Mouse (Mus musculus) neural tube, embryonic 12.5 days (tissue): ENCODE data around the gene Gm20431. TPM values are rescaled to one million over a fixed set of nuclear protein-coding genes. Genes with fewer than 3 reads are reported as not detected.
A peak's percentile ranks its signal among the peaks of the same experiment; 100 is the strongest.
"Not testable (repeated sequence)": the region's sequence is repeated elsewhere in the genome, so short reads cannot be mapped to it uniquely, and the experiment has no call there.

Experiments
- ATAC-seq: fragments of 200-750 bp; cut with Nextera tagmentation; 2 replicates; pipeline ENCODE4 v1.8.0; 2017; ENCODE audit warnings: low read depth, mild to moderate bottlenecking, moderate TSS enrichment, moderate library complexity; ENCODE audit not compliant: low FRiP score
- H3K27ac ChIP-seq: fragments of 300-500 bp; sonication (generic); 2 replicates; pipeline ENCODE4 v1.5.1; 2016
- H3K27me3 ChIP-seq: fragments of 300-500 bp; sonication (generic); replicated peaks from 2 replicates; pipeline ENCODE4 v1.6.1; 2016; ENCODE audit warnings: mild to moderate bottlenecking
- H3K36me3 ChIP-seq: fragments of 300-500 bp; sonication (generic); 2 replicates; pipeline ENCODE4 v1.6.1; 2016; ENCODE audit warnings: mild to moderate bottlenecking
- H3K4me1 ChIP-seq: fragments of 300-500 bp; sonication (generic); 2 replicates; pipeline ENCODE4 v1.6.1; 2016
- H3K4me2 ChIP-seq: fragments of 300-500 bp; sonication (generic); replicated peaks from 2 replicates; pipeline ENCODE4 v1.6.1; 2016; ENCODE audit warnings: mild to moderate bottlenecking
- H3K4me3 ChIP-seq: fragments of 300-500 bp; sonication (generic); 2 replicates; pipeline ENCODE4 v1.5.1; 2016
- H3K9ac ChIP-seq: fragments of 300-500 bp; sonication (generic); 2 replicates; pipeline ENCODE4 v1.6.1; 2016; ENCODE audit warnings: mild to moderate bottlenecking
- H3K9me3 ChIP-seq: fragments of 300-500 bp; sonication (generic); 2 replicates; pipeline ENCODE4 v1.6.1; 2016; ENCODE audit warnings: mild to moderate bottlenecking
- WGBS: fragments of 180-500 bp; shearing (Covaris S2); methylation state at CpG from one replicate; pipeline ENCODE4 v1.1.7; 2016; 5-methylcytosine and 5-hydroxymethylcytosine counted together
- polyA plus RNA-seq: library from polyadenylated mRNA; unstranded; fragments of >200 nt; fragmentation: Nextera tagmentation; extraction: Ambion mirVana; gene quantifications from 2 replicates; pipeline ENCODE4 v1.2.1, GENCODE M21; 2016

The Gm20431 gene
- polyA plus RNA-seq, 1 experiment from 2014 or later = 12.8 TPM

- no peaks in the 10 kb centered on the region for H3K27me3 ChIP-seq
- H3K4me1 ChIP-seq = peaks cover 24% of the 10 kb centered on the region
- H3K9ac ChIP-seq = no peak overlapping the region
- H3K4me3 ChIP-seq = no peak overlapping the region
- H3K27ac ChIP-seq = no peak overlapping the region
- 95% methylated on average over 9 of the region's 9 CpGs for WGBS
- no peaks in the 10 kb centered on the region for H3K9me3 ChIP-seq
- H3K36me3 ChIP-seq = peaks cover 16% of the 10 kb centered on the region
- ATAC-seq = no peak
- no peak overlapping the region for H3K4me2 ChIP-seq
These were observed 39.8 kb downstream of the Gm20431 start for GRCm38 (mm10) chr2:167621255-167622087.

DNA sequence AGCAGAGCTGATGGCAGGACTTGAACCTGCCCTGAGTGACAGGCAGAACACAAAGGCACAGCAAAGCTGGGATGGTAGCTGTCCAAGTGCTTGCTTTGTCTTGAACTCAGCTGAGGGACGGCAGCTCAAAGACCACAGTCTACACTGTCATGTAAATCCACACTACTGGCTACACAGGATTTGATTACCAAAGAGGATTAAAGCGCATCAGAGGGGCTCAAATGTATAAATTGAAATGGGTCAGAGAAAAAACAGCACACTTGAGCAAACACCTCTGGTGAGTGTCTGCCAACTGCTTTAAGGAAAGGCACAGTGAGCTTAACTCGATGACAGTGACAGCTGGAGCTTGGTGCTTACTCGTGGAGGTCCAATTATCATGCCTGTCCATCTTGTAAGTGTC is 43.8 kb downstream of the Gm20431 start:
- H3K36me3 ChIP-seq = peaks cover 53% of the 10 kb centered on the region
- no peak overlapping the region for H3K4me2 ChIP-seq
- WGBS = 74% methylated on average over 4 of the region's 4 CpGs
- no peak overlapping the region for H3K27ac ChIP-seq
- peaks cover 3% of the 10 kb centered on the region; the same call in 1 of the 2 replicates for H3K9me3 ChIP-seq
- no peaks in the 10 kb centered on the region for H3K27me3 ChIP-seq
- H3K4me3 ChIP-seq = no peak overlapping the region
- ATAC-seq = no peak
- H3K9ac ChIP-seq = no peak overlapping the region
- peaks cover 16% of the 10 kb centered on the region; the same call in 1 of the 2 replicates for H3K4me1 ChIP-seq

- H3K27me3 ChIP-seq = no peaks in the 10 kb centered on the region
- H3K27ac ChIP-seq = no peak overlapping the region
- H3K9ac ChIP-seq = no peak overlapping the region
- peaks cover 3% of the 10 kb centered on the region; the same call in 1 of the 2 replicates for H3K9me3 ChIP-seq
- no peak overlapping the region for H3K4me3 ChIP-seq
- H3K4me2 ChIP-seq = no peak overlapping the region
- H3K4me1 ChIP-seq = peaks cover 12% of the 10 kb centered on the region; the same call in 1 of the 2 replicates
- H3K36me3 ChIP-seq = peaks cover 56% of the 10 kb centered on the region
- WGBS = 92% methylated on average over 3 of the region's 3 CpGs
- no peak for ATAC-seq
These were observed 44.3 kb downstream of the Gm20431 start for GRCm38 (mm10) chr2:167617034-167617433.

GRCm38 (mm10) chr2:167613335-167613734 is 48.0 kb downstream of the Gm20431 start:
- not testable (repeated sequence) for H3K27ac ChIP-seq, H3K4me3 ChIP-seq, H3K4me1 ChIP-seq, H3K27me3 ChIP-seq, H3K9me3 ChIP-seq, H3K9ac ChIP-seq, H3K4me2 ChIP-seq, ATAC-seq
- 96% methylated on average over 7 of the region's 7 CpGs for WGBS
- peaks cover 80% of the 10 kb centered on the region for H3K36me3 ChIP-seq

- WGBS = 95% methylated on average over 14 of the region's 14 CpGs
- peaks cover 74% of the 10 kb centered on the region for H3K36me3 ChIP-seq
- H3K27ac ChIP-seq = no peak overlapping the region
- H3K4me3 ChIP-seq = no peak overlapping the region
- H3K27me3 ChIP-seq = no peaks in the 10 kb centered on the region
- H3K9ac ChIP-seq = no peak overlapping the region
- ATAC-seq = no peak
- H3K4me1 ChIP-seq = no peaks in the 10 kb centered on the region
- H3K9me3 ChIP-seq = peaks cover 3% of the 10 kb centered on the region; the same call in 1 of the 2 replicates
- H3K4me2 ChIP-seq = no peak overlapping the region
These were observed 49.2 kb downstream of the Gm20431 start for GRCm38 (mm10) chr2:167612122-167612521.

GRCm38 (mm10) chr2:167611287-167611686 is 50.0 kb downstream of the Gm20431 start:
- Histone ChIP-seq H3K4me2 (no peak overlapping the region), H3K27me3 (no peaks in the 10 kb centered on the region), H3K36me3 (peaks cover 72% of the 10 kb centered on the region), H3K27ac (no peak overlapping the region), H3K9ac (no peak overlapping the region), H3K9me3 (peaks cover 3% of the 10 kb centered on the region; the same call in 1 of the 2 replicates), H3K4me3 (no peak overlapping the region), H3K4me1 (no peaks in the 10 kb centered on the region)
- no peak for ATAC-seq
- 97% methylated on average over 10 of the region's 10 CpGs for WGBS

GRCm38 (mm10) chr2:167606745-167607123 is 54.6 kb downstream of the Gm20431 start:
- Histone ChIP-seq H3K36me3 (peaks cover 33% of the 10 kb centered on the region), H3K27me3 (no peaks in the 10 kb centered on the region), H3K4me2 (no peak overlapping the region), H3K4me3 (no peak overlapping the region), H3K9me3 (no peaks in the 10 kb centered on the region), H3K27ac (no peak overlapping the region), H3K9ac (no peak overlapping the region), H3K4me1 (peaks cover 7% of the 10 kb centered on the region; the same call in 1 of the 2 replicates)
- WGBS = 91% methylated on average over 4 of the region's 4 CpGs
- no peak for ATAC-seq

DNA sequence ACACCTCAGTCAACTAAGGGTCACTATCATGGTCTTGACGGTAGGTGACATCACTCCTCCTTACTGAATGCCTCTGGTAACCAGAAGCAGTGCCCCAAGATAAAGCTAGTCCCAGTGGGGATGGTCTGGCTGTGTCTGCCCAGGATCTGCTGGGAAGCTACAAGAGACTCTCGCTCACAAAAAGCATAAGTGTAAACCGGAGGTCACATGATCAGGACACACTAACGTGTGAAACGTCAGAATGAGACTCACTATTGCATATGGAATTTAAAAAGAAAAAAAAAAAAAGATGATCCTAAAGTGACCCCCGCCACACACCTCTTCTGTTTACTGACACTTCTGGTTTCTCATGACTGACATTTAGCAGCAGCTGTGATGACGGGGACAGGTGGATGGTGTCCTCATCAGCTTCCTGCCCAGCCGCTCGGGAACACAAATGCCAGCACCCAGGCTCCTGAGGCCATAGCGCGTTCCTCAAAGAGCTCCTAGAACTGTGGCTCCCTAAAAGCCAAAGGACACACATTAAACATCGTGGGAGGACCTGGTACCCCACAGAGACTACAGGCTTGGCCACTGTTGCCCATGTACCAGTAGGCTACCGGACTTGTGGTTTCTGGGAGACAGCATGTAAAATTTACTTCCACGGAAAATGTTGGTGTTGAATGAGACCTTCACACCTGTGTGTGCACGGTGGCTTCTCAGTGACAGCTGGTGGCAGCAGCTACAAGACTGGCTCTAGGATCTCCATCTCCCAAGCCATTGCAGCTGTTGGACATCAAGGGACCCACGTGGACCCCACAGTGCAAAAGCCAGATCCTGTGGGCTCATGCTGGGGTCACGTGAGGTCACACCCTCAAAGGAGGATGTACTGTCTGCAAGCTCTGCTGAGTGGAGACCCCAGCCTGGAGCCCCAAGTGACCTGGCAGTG is 55.2 kb downstream of the Gm20431 start:
- no peaks in the 10 kb centered on the region for H3K9me3 ChIP-seq
- no peak overlapping the region for H3K9ac ChIP-seq
- no peaks in the 10 kb centered on the region for H3K27me3 ChIP-seq
- H3K36me3 ChIP-seq = peaks cover 26% of the 10 kb centered on the region
- WGBS = 78% methylated on average over 17 of the region's 17 CpGs
- H3K4me1 ChIP-seq = peaks cover 7% of the 10 kb centered on the region; the same call in 1 of the 2 replicates
- no peak overlapping the region for H3K27ac ChIP-seq
- ATAC-seq = no peak
- H3K4me3 ChIP-seq = no peak overlapping the region
- H3K4me2 ChIP-seq = no peak overlapping the region

- H3K27me3 ChIP-seq = no peaks in the 10 kb centered on the region
- H3K27ac ChIP-seq = no peak overlapping the region
- no peak overlapping the region for H3K4me3 ChIP-seq
- no peaks in the 10 kb centered on the region for H3K9me3 ChIP-seq
- 30% methylated on average over 11 of the region's 11 CpGs for WGBS
- peak; percentile 57 for ATAC-seq
- H3K36me3 ChIP-seq = peaks cover 22% of the 10 kb centered on the region
- H3K4me2 ChIP-seq = no peak overlapping the region
- H3K9ac ChIP-seq = no peak overlapping the region
- H3K4me1 ChIP-seq = peaks cover 7% of the 10 kb centered on the region; the same call in 1 of the 2 replicates
These were observed 56.0 kb downstream of the Gm20431 start for GRCm38 (mm10) chr2:167605178-167605794.

DNA sequence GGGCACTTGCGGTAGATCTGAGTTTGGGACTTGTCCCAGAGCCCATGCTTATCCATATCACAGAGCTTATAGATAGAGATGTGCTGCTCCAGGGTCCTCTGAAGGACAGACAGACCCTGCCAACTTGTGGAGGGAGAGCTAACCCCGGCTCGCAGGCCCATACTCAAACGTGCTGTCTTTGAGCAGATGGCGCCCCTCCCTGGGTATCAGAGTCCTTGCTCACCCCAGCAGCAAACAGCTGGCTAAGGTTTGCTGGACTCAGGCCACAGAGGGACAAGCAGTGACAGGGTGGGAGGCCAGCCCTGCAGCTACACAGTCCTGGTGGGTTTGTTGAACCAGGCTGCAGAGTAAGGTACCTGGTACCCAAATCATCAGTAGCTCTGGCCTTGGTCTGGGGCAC is 58.3 kb downstream of the Gm20431 start:
- Histone ChIP-seq H3K36me3 (peaks cover 10% of the 10 kb centered on the region; the same call in 1 of the 2 replicates), H3K9ac (no peak overlapping the region), H3K27ac (no peak overlapping the region), H3K4me1 (peaks cover 7% of the 10 kb centered on the region; the same call in 1 of the 2 replicates), H3K9me3 (no peaks in the 10 kb centered on the region), H3K4me2 (no peak overlapping the region), H3K4me3 (no peak overlapping the region), H3K27me3 (0 out of 2 replicates have a peak, but pooled peaks cover 4% of the 10 kb centered on the region)
- 45% methylated on average over 5 of the region's 5 CpGs for WGBS
- no peak for ATAC-seq

DNA sequence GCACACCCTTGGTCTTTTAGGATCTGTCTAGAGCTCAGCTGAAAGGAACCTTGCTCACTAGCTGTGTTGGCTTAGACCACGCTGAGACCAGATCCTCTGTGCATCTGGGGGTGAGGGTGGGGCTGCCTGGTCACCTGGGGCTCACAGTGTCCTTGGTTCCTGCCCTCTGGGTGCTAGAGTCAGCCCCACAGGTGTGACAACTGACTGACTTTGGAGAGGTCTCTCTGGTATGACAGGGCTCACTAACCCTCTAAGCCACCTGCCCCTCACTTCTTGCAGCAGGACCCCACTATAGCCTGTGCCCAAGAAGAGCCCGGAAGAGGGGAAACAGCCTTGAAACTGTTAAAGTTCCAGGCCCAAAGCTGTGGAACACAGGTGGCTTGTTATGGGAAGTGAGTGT is 58.9 kb downstream of the Gm20431 start:
- H3K36me3 ChIP-seq = peaks cover 9% of the 10 kb centered on the region; the same call in 1 of the 2 replicates
- 80% methylated on average over 2 of the region's 2 CpGs for WGBS
- no peak for ATAC-seq

More for the DNA sequence above, 58.9 kb downstream of the Gm20431 start:
- Histone ChIP-seq H3K9me3 (no peaks in the 10 kb centered on the region), H3K4me2 (no peak overlapping the region), H3K27me3 (0 out of 2 replicates have a peak, but pooled peaks cover 9% of the 10 kb centered on the region), H3K27ac (no peak overlapping the region), H3K4me3 (no peak overlapping the region), H3K4me1 (peaks cover 12% of the 10 kb centered on the region), H3K9ac (no peak overlapping the region)
